Mouse (Mus musculus) megakaryocyte-erythroid progenitor cell, adult 5-6 weeks (primary cell): ENCODE data around the gene Pdcd6ip. TPM values are rescaled to one million over a fixed set of nuclear protein-coding genes. Genes with fewer than 3 reads are reported as not detected.
"Not testable (repeated sequence)": the region's sequence is repeated elsewhere in the genome, so short reads cannot be mapped to it uniquely, and the experiment has no call there.

Source experiments
- ATAC-seq: replicated peaks from 2 replicates; pipeline ENCODE4 v1.8.0; 2016; ENCODE audit warnings: mild to moderate bottlenecking, inconsistent platforms; ENCODE audit not compliant: severe bottlenecking, poor library complexity, low FRiP score, low TSS enrichment
- total RNA-seq, 2 experiments: library from RNA; stranded (forward) in 1 of 2; stranded (reverse) in 1 of 2; fragments of 200-1000, 215-1000 nt in 1 of 2; fragments of >200 nt in 1 of 2; fragmentation: Nextera tagmentation in 1 of 2; gene quantifications; 2 replicates each; pipeline ENCODE4 v1.2.3; 2014 to 2017

Pdcd6ip gene
- total RNA-seq (2014; fragmentation: Nextera tagmentation) (80.1 and 80.9 TPM in 2 replicates), total RNA-seq (2017) (41.8 and 56.9 TPM in 2 replicates)

DNA sequence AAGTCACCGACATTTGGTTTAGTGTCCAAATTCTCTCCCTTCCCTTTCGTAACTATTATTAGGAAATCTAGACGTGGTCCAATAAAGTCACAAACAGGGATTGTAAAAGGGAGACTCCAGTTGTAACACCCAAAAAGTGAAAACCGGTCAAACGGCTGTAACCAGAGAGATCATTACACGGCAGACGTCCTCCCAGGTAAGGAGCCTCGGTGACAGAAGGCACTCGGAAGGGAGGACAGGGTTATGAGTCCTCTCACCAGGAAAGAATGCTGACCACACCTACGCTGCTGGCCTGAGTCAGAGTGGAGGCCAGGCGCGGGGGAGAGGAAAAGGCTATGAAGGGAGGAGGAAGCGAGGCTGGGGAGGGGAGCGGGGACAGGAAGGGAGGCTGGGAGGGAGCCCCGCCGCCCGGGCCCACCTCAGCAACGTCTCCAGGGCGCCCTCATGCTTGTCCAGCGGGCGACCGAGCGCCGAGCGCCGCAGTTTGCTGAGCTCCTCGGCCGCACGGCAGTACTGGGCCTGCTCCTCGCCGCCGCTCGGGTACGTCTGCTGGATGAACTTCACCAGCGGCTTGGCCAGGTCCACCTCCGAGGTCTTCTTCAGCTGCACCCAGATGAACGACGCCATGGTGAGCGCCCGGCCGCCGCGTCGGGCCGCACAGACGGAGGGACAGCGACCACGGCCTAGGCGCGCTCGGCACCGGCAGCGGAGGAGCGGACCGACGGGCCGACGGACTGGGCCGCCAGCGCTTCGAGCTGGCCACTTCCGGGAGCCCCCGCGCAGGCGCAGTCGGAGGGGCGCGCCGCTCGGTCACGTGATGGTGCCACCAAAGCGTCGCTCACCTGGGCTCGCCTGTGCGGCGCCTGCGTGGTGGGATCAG is at the start of gene Pdcd6ip:
Gene Pdcd6ip (minus strand): TSS at position 779 of the 880 bp plus-strand sequence.
- peak; percentile 64 for ATAC-seq

- ATAC-seq = peak; percentile 89
Measured at GRCm38 (mm10) chr9:113755888-113756719, 48.0 kb upstream of the Pdcd6ip start.

DNA sequence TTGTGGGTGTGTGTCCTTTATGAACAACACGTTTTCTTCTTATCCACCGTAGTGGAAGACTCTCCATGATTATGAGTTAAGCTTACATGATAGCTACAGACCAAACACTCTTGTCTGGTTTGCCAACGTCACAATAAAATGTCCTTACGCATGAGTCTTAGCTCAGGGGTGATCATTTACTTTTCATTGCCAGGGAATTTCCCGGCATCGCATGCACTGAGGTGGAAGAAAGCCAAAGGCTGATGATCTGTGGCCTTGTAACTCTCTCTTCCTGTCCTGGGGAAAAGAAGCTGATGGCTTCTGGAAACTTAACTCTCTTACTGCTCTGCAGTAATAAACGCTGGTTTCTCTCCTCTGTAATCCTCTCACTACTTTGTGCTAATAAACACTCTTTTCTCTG is 41.3 kb upstream of the Pdcd6ip start:
- ATAC-seq = no peak

GRCm38 (mm10) chr9:113743291-113743690 is 35.2 kb upstream of the Pdcd6ip start:
- ATAC-seq = 0 out of 2 replicates have a peak, but pooled peaks have one; percentile 17

DNA sequence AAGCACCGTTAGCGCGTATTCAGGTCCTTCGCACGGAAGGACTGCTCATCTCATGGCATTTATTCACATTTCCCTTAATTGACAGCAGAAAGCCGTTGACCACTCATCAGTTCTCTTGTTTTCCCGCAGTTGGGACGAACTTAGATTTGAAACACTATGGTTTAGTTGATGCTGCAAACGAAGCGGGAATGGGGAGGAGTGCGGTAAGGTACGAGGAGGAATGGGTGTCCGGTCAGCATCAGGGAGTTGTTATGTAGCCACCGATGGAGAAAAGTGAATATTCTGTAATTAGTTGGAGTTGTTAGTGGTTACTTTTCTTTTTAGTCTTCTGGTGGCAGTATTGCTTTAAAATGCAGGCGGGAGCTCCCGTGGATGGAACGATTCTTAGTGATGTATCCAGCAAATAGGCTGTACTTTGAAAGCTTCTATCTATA is 34.3 kb upstream of the Pdcd6ip start:
- ATAC-seq = 0 out of 2 replicates have a peak, but pooled peaks have one; percentile 9

- peak; percentile 51 for ATAC-seq
Measured at GRCm38 (mm10) chr9:113741637-113742137, 33.6 kb upstream of the Pdcd6ip start.

GRCm38 (mm10) chr9:113741108-113741636 is 33.1 kb upstream of the Pdcd6ip start, which contains the start of gene Clasp2:
TSS of gene Clasp2 (plus strand) at chr9:113741473.
- ATAC-seq = peak; percentile 66

DNA sequence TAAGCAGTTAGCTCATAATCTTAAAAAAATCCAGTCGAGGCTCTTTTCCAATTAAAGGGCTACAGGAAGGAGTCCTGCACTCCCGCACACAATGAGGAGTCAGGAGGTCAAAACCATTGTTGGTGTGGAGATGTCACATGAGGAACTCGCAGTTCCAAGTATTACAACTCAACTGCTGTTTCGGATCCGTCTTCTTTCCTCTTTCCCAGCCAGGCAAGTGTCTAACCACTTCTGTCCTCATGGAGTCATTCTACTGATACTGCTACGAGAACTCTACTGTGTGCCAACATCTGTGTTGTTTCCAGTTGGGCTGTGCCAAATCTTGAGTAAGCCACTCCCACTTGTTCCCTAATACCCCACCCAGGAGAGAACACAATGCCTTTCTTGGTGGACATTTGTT is 30.9 kb upstream of the Pdcd6ip start:
- ATAC-seq = no peak

GRCm38 (mm10) chr9:113738021-113738420 is 30.0 kb upstream of the Pdcd6ip start:
- ATAC-seq = no peak

DNA sequence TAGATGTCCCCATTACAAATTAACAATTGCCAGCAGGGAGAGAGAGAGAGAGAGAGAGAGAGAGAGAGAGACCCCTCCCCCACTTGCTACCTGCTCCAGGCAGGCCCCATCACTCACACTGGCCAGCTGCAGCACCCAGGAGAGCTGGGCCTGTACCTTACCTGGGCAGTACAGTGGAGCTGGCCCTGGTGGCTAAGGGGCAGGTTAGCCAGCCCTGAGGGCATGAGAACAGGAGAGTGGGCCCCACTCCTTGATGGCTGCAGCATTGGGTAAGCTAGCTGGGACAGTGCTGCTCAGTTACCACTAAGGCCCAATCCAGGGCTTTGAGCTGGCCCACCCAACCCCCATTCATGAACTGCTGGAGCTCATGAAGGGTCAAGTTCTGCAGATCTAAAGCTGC is 27.9 kb upstream of the Pdcd6ip start:
- ATAC-seq = no peak

DNA sequence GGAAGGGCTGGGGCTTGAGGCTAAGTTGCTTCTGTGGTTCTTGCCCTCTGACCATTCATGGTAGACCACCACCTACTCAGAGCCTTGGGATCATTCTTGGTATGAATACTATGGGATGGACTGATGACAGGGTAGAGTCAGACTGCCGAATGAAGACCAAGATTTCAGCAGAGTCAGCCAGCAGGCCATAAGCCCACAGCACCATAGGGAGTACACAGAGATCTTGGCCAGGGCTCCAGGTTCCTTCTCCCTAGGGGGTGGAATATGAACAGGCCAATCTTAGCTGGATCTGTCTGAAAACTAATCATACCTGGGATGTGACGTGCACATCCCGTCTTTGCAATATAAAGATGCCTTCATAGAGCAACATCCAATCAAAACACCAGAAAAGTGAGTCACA is 23.5 kb upstream of the Pdcd6ip start:
- ATAC-seq = no peak

GRCm38 (mm10) chr9:113726991-113727680 is 19.1 kb upstream of the Pdcd6ip start:
- no peak for ATAC-seq

GRCm38 (mm10) chr9:113726131-113726530 is 18.1 kb upstream of the Pdcd6ip start:
- no peak for ATAC-seq

DNA sequence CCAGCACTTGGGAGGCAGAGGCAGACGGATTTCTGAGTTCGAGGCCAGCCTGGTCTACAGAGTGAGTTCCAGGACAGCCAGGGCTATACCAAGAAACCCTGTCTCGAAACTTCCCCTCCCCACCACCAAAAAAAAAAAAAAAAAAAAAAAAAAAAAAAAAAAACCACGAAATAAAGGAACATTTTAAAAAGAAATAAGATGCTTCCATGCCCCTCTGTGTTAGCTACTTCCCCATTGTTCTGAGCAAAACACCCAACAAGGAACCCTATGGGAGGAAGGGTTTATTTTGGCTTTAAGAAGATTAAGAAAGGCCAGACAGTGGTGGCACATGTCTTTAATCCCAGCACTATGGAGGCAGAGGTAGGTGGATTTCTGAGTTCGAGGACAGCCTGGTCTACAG is 17.6 kb upstream of the Pdcd6ip start:
- ATAC-seq = not testable (repeated sequence)

- ATAC-seq = no peak
Measured at GRCm38 (mm10) chr9:113724646-113725045, 16.6 kb upstream of the Pdcd6ip start.

DNA sequence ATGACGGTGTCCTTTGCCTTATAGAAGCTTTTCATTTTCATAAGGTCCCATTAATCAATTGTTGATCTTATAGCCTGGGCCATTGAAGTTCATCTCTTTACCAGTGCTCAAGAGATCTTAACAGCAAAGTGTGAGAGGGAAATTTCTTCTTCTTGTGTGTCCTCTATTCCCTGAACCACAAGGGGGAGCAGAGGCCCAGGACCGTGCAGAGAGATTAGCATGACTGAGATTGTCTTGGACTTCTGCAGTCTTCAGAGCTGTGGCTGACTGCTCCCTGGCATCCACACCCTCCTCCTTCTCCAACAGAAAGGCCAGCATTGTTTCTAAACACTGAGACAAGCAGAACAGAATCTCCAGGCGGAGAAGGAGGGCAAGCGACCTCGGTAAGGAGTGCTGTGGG is 11.0 kb upstream of the Pdcd6ip start:
- peak; percentile 72 for ATAC-seq

GRCm38 (mm10) chr9:113710871-113711270 is 2.8 kb upstream of the Pdcd6ip start:
- no peak for ATAC-seq

- no peak for ATAC-seq
Measured at GRCm38 (mm10) chr9:113708361-113709280, 562 bp upstream of the Pdcd6ip start.
